Mouse (Mus musculus) lung, embryonic 14.5 days (tissue): ENCODE measurements at regions not wholly inside any gene's neighbourhood (a gene's known extent, or its start where the extent isn't known, plus 50 kb on each side); places are given as distances from the start of the nearest gene placed in this dataset.

Experiments
- ATAC-seq: fragments of 200-750 bp; cut with Nextera tagmentation; 2 replicates; pipeline ENCODE4 v1.8.0; 2017; ENCODE audit warnings: mild to moderate bottlenecking, moderate TSS enrichment, moderate library complexity; ENCODE audit not compliant: insufficient read depth
- DNase-seq: peaks from one replicate; pipeline ENCODE4 v3.0.0-alpha.2; 2015
- H3K27ac ChIP-seq: fragments of 300-500 bp; sonication (generic); 2 replicates; pipeline ENCODE4 v1.5.1; 2014; ENCODE audit warnings: low read depth, mild to moderate bottlenecking, moderate library complexity
- H3K27me3 ChIP-seq: fragments of 300-500 bp; sonication (generic); 2 replicates; pipeline ENCODE4 v1.6.1; 2014; ENCODE audit warnings: low read length, control low read depth; ENCODE audit not compliant: insufficient read depth
- H3K36me3 ChIP-seq: fragments of 300-500 bp; sonication (generic); 2 replicates; pipeline ENCODE4 v1.6.1; 2014; ENCODE audit warnings: control low read depth; ENCODE audit not compliant: insufficient read depth
- H3K4me1 ChIP-seq: fragments of 300-500 bp; sonication (generic); 2 replicates; pipeline ENCODE4 v1.6.1; 2014; ENCODE audit warnings: antibody characterized with exemption, control low read depth; ENCODE audit not compliant: insufficient read depth
- H3K4me2 ChIP-seq: fragments of 300-500 bp; sonication (generic); 2 replicates; pipeline ENCODE4 v1.6.1; 2014; ENCODE audit warnings: mild to moderate bottlenecking
- H3K4me3 ChIP-seq: fragments of 300-500 bp; sonication (generic); 2 replicates; pipeline ENCODE4 v1.5.1; 2014; ENCODE audit warnings: low read depth, low read length
- H3K9ac ChIP-seq: fragments of 300-500 bp; sonication (generic); 2 replicates; pipeline ENCODE4 v1.6.1; 2014
- H3K9me3 ChIP-seq: fragments of 300-500 bp; sonication (generic); 2 replicates; pipeline ENCODE4 v1.6.1; 2016; ENCODE audit warnings: low read depth, low read length, control low read depth
- CTCF ChIP-seq: IDR thresholded peaks from 2 replicates; pipeline ENCODE4 v1.5.1; 2016; ENCODE audit warnings: antibody characterized with exemption, low read depth
- WGBS: fragments of 180-500 bp; shearing (Covaris S2); extraction: QIAGEN DNeasy Blood & Tissue Kit; methylation state at CpG from one replicate; pipeline ENCODE4 v1.1.7; 2014; 5-methylcytosine and 5-hydroxymethylcytosine counted together

DNA sequence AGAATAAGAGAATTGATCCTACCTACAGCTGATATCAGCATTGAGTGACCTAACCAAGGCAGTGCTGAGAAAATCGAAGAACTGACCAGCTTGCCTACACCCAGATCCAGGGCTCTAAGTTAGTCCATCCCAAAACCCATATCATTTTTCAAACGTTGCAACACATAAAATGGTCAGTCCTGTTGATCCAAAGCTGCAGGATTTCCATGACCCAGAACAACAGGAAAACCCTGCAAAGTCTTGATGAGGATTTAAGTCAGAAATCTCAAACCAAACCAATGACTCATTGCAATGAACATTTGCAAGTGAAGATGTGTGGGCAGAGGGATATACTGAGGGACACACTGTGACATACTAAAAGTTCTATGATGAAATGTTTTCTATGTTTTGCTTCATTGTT, 53.5 kb upstream of the Trabd2b start:
- H3K9ac ChIP-seq: no peak overlapping the region
- WGBS: 67% methylated on average over 2 of the region's 2 CpGs
- ATAC-seq (no peak), DNase-seq (no peak)
- H3K4me2 ChIP-seq: no peak overlapping the region
- H3K27ac ChIP-seq: no peak overlapping the region
- H3K27me3 ChIP-seq: no peaks in the 10 kb centered on the region
- H3K9me3 ChIP-seq: no peaks in the 10 kb centered on the region
- H3K36me3 ChIP-seq: no peaks in the 10 kb centered on the region
- TF ChIP-seq CTCF: no peak
- no peak overlapping the region for H3K4me3 ChIP-seq
- H3K4me1 ChIP-seq: no peaks in the 10 kb centered on the region
